Mouse (Mus musculus) erythroblast, embryonic 14.5 days (primary cell): ENCODE data around the gene Hspa4. TPM values are rescaled to one million over a fixed set of nuclear protein-coding genes. Genes with fewer than 3 reads are reported as not detected.
A peak's percentile ranks its signal among the peaks of the same experiment; 100 is the strongest.
"Not testable (repeated sequence)": the region's sequence is repeated elsewhere in the genome, so short reads cannot be mapped to it uniquely, and the experiment has no call there.

ENCODE experiments used
- H3K27me3 ChIP-seq: 2 replicates; pipeline ENCODE4 v1.6.1; 2012; ENCODE audit warnings: inconsistent platforms; ENCODE audit not compliant: control insufficient read depth
- H3K36me3 ChIP-seq: 2 replicates; pipeline ENCODE4 v1.6.1; 2012; ENCODE audit warnings: mild to moderate bottlenecking, inconsistent platforms; ENCODE audit not compliant: control insufficient read depth
- H3K4me1 ChIP-seq: 2 replicates; pipeline ENCODE4 v1.6.1; 2012; ENCODE audit warnings: inconsistent platforms; ENCODE audit not compliant: control insufficient read depth
- H3K4me3 ChIP-seq: replicated peaks from 2 replicates; pipeline ENCODE3; 2012; ENCODE audit warnings: moderate library complexity, mild to moderate bottlenecking, inconsistent platforms
- H3K9me3 ChIP-seq: 2 replicates; pipeline ENCODE4 v1.6.1; 2012; ENCODE audit warnings: low read length, inconsistent platforms, mixed read lengths; ENCODE audit not compliant: control insufficient read depth
- GATA1 ChIP-seq: IDR thresholded peaks from 2 replicates; pipeline ENCODE4 v1.6.1; 2012; ENCODE audit warnings: low read length, inconsistent platforms, mixed read lengths
- TAL1 ChIP-seq: IDR thresholded peaks from 3 replicates; pipeline ENCODE4 v1.6.1; 2012; ENCODE audit warnings: low read length, inconsistent platforms, mixed read lengths
- polyA plus RNA-seq: library from polyadenylated mRNA; stranded (reverse); fragments of >175 nt; gene quantifications from 2 replicates; pipeline ENCODE4 v1.2.3, GENCODE M21; 2012

Hspa4 gene
- polyA plus RNA-seq, 1 experiment, result 0.89 TPM

GRCm38 (mm10) chr11:53332076-53332680 lies 31.9 kb upstream of the Hspa4 start:
- no peaks in the 10 kb centered on the region for H3K27me3 ChIP-seq
- H3K9me3 ChIP-seq, result no peaks in the 10 kb centered on the region
- peaks cover 60% of the 10 kb centered on the region for H3K36me3 ChIP-seq
- no peak overlapping the region for H3K4me3 ChIP-seq
- TF ChIP-seq TAL1 (no peak), GATA1 (no peak)
- peaks cover 7% of the 10 kb centered on the region for H3K4me1 ChIP-seq

DNA sequence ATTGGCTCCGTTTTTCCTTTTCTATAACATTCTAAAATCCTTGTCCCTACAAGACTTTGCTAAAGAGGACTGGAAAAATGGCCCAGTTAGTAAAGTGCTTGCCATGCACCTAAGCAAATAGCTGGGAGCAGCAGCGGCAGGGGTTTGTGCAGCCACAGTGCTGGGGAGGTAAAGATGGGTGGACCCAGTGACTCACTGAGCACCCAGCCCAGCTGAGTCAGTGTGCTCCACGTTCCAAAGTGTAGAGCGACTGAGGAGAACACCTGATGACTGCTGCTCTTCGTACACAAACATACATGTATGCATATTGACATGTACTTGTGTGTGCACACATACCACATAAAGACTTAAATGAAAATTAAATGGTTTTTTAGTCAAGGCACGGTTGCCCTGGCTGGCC lies 30.9 kb upstream of the Hspa4 start:
- Histone ChIP-seq H3K27me3 (no peaks in the 10 kb centered on the region), H3K4me1 (peaks cover 7% of the 10 kb centered on the region), H3K9me3 (no peaks in the 10 kb centered on the region), H3K36me3 (peaks cover 64% of the 10 kb centered on the region), H3K4me3 (no peak overlapping the region)
- TF ChIP-seq TAL1 (no peak), GATA1 (no peak)

GRCm38 (mm10) chr11:53330325-53330724 lies 30.1 kb upstream of the Hspa4 start:
- H3K4me1 ChIP-seq, result peaks cover 12% of the 10 kb centered on the region
- H3K4me3 ChIP-seq, result no peak overlapping the region
- H3K9me3 ChIP-seq, result no peaks in the 10 kb centered on the region
- no peaks in the 10 kb centered on the region for H3K27me3 ChIP-seq
- peaks cover 64% of the 10 kb centered on the region for H3K36me3 ChIP-seq
- TF ChIP-seq GATA1 (no peak), TAL1 (no peak)

DNA sequence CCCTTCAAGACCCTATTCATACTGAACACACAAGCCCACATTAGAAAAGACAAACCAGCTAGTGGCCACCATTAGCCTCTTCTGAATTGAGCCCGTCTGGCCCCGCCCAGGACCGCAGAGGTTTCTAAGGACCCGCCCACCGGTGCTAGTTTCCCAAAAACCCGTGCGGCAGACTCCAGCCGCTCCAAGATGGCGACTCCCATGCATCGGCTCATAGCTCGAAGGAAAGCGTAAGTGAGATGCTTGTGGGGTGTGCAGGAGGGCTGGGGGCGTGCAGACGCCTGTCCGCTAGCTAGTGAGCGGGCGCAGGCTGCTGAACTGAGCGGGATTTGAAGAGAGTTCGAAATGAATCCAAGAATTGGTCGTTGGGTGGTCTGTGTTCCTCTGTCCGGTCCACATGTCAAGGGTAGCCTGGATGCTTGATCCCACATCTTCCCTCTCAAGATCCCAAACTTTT lies 24.3 kb upstream of the Hspa4 start, which contains the start of gene Zcchc10:
Gene Zcchc10 (plus strand): TSS at position 168 of the 457 bp plus-strand sequence.
- Histone ChIP-seq H3K4me3 (peak within 1 kb of the TSS; percentile 78), H3K36me3 (peaks cover 26% of the 10 kb centered on the region), H3K27me3 (no peaks in the 10 kb centered on the region), H3K4me1 (peaks cover 24% of the 10 kb centered on the region), H3K9me3 (no peaks in the 10 kb centered on the region)
- TF ChIP-seq TAL1, result no peak
- no peak for TF ChIP-seq GATA1

GRCm38 (mm10) chr11:53319867-53320266 lies 19.6 kb upstream of the Hspa4 start:
- H3K4me1 ChIP-seq, result not testable (repeated sequence)

GRCm38 (mm10) chr11:53318568-53318967 lies 18.3 kb upstream of the Hspa4 start:
- H3K27me3 ChIP-seq, H3K4me3 ChIP-seq, H3K9me3 ChIP-seq, H3K4me1 ChIP-seq, H3K36me3 ChIP-seq: not testable (repeated sequence)

More at GRCm38 (mm10) chr11:53319867-53320266, 19.6 kb upstream of the Hspa4 start:
- H3K4me3 ChIP-seq, H3K27me3 ChIP-seq, H3K36me3 ChIP-seq, H3K9me3 ChIP-seq: not testable (repeated sequence)

DNA sequence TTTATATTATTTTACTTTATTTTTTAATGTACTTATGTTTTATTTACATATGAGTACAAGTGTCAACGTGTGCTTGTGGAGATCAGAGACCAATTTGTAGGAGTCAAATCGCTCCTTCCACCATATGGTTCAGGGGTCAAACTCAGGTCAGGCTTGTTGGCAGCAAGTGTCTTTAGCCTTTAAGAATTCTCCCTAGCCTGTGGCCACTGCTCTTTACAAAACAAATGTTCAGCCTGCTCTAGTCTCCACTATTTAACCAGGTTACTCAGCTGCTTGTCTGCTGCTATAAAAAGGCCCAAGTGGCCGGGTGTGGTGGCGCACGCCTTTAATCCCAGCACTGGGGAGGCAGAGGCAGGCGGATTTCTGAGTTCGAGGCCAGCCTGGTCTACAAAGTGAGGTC lies 17.8 kb upstream of the Hspa4 start:
- Histone ChIP-seq H3K9me3 (no peaks in the 10 kb centered on the region), H3K27me3 (peaks cover 2% of the 10 kb centered on the region; the same call in 1 of the 2 replicates), H3K4me3 (no peak overlapping the region), H3K4me1 (peaks cover 1% of the 10 kb centered on the region; the same call in 1 of the 2 replicates), H3K36me3 (no peaks in the 10 kb centered on the region)
- no peak for TF ChIP-seq TAL1
- no peak for TF ChIP-seq GATA1

DNA sequence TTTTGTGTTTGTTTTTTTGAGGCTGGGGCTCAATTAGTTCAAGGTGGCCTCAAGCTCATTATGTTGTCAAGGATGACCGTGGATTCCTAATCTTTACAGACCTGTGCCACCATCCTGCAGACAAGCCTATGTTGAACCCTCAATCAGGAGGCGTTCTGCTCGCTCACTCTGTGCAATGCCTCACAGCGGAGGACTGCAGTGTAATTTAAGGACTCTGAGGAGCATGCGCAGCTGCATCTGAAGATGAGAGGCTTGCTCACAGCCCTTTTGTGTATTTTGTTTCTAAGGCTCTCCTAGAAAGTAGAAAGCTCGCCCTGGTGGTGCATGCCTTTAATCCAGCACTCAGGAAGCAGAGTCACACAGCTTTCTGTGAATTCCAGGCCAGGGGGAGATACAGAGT lies 16.7 kb upstream of the Hspa4 start:
- no peaks in the 10 kb centered on the region for H3K9me3 ChIP-seq
- TF ChIP-seq GATA1 (no peak), TAL1 (no peak)
- no peaks in the 10 kb centered on the region for H3K36me3 ChIP-seq
- peaks cover 1% of the 10 kb centered on the region; the same call in 1 of the 2 replicates for H3K4me1 ChIP-seq
- no peak overlapping the region for H3K4me3 ChIP-seq
- peaks cover 8% of the 10 kb centered on the region for H3K27me3 ChIP-seq

DNA sequence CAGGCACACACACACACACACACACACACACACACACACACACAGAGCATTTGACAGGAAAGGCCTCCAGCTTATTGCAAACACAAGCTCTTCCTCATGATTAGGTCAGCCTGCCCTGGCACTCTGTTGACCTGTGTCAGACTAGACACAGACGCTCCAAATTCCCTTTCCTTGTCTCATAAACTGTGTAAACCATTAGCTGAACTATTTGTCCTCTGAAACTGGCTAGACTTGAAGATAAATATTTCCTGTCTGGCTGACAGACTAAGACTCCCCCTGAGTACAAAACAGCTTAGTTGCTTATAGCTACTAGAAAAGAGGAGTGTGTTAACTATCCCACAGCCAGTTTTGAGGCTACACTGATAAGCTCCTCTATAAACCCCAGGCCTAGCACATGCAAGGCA lies 14.5 kb upstream of the Hspa4 start:
- H3K4me3 ChIP-seq, result no peak overlapping the region
- H3K4me1 ChIP-seq, result no peaks in the 10 kb centered on the region
- H3K36me3 ChIP-seq, result no peaks in the 10 kb centered on the region
- peaks cover 12% of the 10 kb centered on the region for H3K27me3 ChIP-seq
- TF ChIP-seq TAL1 (no peak), GATA1 (no peak)
- H3K9me3 ChIP-seq, result no peaks in the 10 kb centered on the region

DNA sequence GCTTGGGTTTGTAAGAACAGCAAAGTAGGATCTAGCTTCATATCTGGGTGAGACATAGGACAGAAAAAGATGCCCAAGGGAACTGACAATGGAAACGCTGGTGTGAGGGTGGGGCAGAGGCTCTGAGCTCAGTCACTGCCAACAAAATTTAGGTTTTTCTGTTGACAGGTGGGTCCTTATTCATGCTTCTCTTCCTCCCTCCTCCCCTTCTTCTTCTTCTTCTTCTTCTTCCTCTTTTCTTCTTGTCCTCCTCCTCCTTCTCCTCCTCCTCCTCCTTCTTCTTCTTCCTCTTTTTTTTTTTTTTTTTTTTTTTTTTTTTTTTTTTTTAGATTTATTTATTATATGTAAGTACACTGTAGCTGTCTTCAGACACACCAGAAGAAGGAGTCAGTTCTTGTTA lies 12.6 kb upstream of the Hspa4 start:
- H3K9me3 ChIP-seq, H3K4me3 ChIP-seq, H3K4me1 ChIP-seq, H3K36me3 ChIP-seq: not testable (repeated sequence)
- H3K27me3 ChIP-seq, result peaks cover 21% of the 10 kb centered on the region
